10 mouse cellular contexts compared by ENCODE assay signal in the genomic region with DNA sequence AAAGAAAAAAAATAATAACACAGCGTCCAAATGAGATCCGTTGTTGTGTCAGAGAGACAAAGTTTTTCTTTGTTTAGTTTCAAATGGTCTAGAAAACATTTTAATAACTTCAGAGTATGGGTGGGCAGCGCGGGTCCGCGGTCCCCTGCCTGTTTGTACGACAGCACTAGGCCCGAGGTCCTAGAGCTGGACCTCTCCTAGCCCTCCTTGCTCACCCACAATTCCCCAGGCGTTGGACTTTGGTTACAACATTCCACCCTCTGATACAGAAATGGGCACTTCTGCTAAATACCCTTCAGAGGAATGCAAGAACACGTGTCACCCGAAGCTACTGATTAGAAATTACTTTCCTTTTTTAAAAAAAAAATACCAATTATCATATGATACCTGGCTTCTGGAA.
DNase-seq lines count a peak whose midpoint lies in the region; ATAC-seq and TF ChIP-seq lines count a peak whose summit lies in the region.
"Had no signal": no experiment of that assay in that cellular context is flagged by ENCODE, and none has a peak within 500 bp of the region (broad histone marks: within the 10 kb centered on the region; RNA-seq: fewer than 3 reads in every experiment).

No protein-coding gene starts in this region.

- ATAC-seq in forebrain, embryonic 11.5 days (replicated peaks; ENCODE audit: low FRiP score) = peak; percentile 37
- no peak for ATAC-seq in midbrain, postnatal 0 days (ENCODE audit: low FRiP score)
- ATAC-seq in liver, embryonic 12.5 days = no peak

- no peak for DNase-seq in forebrain, embryonic 11.5 days (ENCODE audit: low spot score)
- no peak for DNase-seq in forebrain, embryonic 10.5 days (ENCODE audit: extremely low spot score, low spot score)
- no peak for DNase-seq in midbrain, embryonic 10.5 days (ENCODE audit: low spot score)
- DNase-seq in midbrain, postnatal 0 days (ENCODE audit: low spot score) = no peak
- DNase-seq in kidney, postnatal 25 days = peak; percentile 36 to 55
- DNase-seq in gastrocnemius, adult 2 months = no peak
- no peak for DNase-seq in left cerebral cortex, postnatal 36 days (ENCODE audit: low spot score in 2 of 2)
- DNase-seq: gastrocnemius, postnatal 10 days; liver had no signal

- H3K4me2 ChIP-seq in forebrain, embryonic 11.5 days (ENCODE audit: low read depth, low read length, severe bottlenecking) = peak overlapping the region; percentile 13; the same call in 1 of the 2 replicates
- no peak overlapping the region for H3K4me2 ChIP-seq in midbrain, postnatal 0 days (ENCODE audit: low read depth, low read length, poor library complexity, severe bottlenecking)
- H3K4me2 ChIP-seq in liver, embryonic 12.5 days = no peak overlapping the region

- peaks cover 2% of the 10 kb centered on the region; the same call in 1 of the 2 replicates for H3K9me3 ChIP-seq in forebrain, embryonic 11.5 days (ENCODE audit: control insufficient read depth, low read length)
- no peaks in the 10 kb centered on the region; the same call in 1 of the 2 replicates for H3K9me3 ChIP-seq in forebrain, embryonic 10.5 days
- H3K9me3 ChIP-seq in midbrain, embryonic 10.5 days (replicated peaks) = no peaks in the 10 kb centered on the region
- H3K9me3 ChIP-seq in midbrain, postnatal 0 days (ENCODE audit: low read length) = no peaks in the 10 kb centered on the region
- no peaks in the 10 kb centered on the region for H3K9me3 ChIP-seq in liver, embryonic 12.5 days (replicated peaks)

- no peaks in the 10 kb centered on the region for H3K36me3 ChIP-seq in forebrain, embryonic 11.5 days (ENCODE audit: control insufficient read depth, insufficient read depth, low read length)
- peaks cover 11% of the 10 kb centered on the region for H3K36me3 ChIP-seq in forebrain, embryonic 10.5 days (replicated peaks)
- peaks cover 11% of the 10 kb centered on the region; the same call in 1 of the 2 replicates for H3K36me3 ChIP-seq in midbrain, embryonic 10.5 days
- H3K36me3 ChIP-seq in midbrain, postnatal 0 days (ENCODE audit: insufficient read depth, low read length) = no peaks in the 10 kb centered on the region
- no peaks in the 10 kb centered on the region for H3K36me3 ChIP-seq in liver, embryonic 12.5 days

- intact Hi-C loops in gastrocnemius, adult 2 months (cut with DNase I) = loop anchor here (5.0 kb wide), 1 partner anchor 104 kb away; no protein-coding TSS in a partner anchor
- intact Hi-C loops in left cerebral cortex, postnatal 36 days (cut with DNase I) = no loop called here

- no peak overlapping the region for H3K4me3 ChIP-seq in forebrain, embryonic 11.5 days (ENCODE audit: low read depth, low read length)
- H3K4me3 ChIP-seq in forebrain, embryonic 10.5 days = no peak overlapping the region
- peak overlapping the region; percentile 44 for H3K4me3 ChIP-seq in midbrain, embryonic 10.5 days
- H3K4me3 ChIP-seq in midbrain, postnatal 0 days (ENCODE audit: low read depth, low read length) = no peak overlapping the region
- H3K4me3 ChIP-seq in liver, embryonic 12.5 days = no peak overlapping the region
- H3K4me3 ChIP-seq in gastrocnemius, adult 2 months = no peak overlapping the region

- H3K4me1 ChIP-seq in forebrain, embryonic 11.5 days (replicated peaks; ENCODE audit: control insufficient read depth, insufficient read depth, low read length) = peaks cover 13% of the 10 kb centered on the region; the same call in 1 of the 2 replicates
- peaks cover 36% of the 10 kb centered on the region for H3K4me1 ChIP-seq in forebrain, embryonic 10.5 days
- peaks cover 52% of the 10 kb centered on the region for H3K4me1 ChIP-seq in midbrain, embryonic 10.5 days
- peaks cover 13% of the 10 kb centered on the region for H3K4me1 ChIP-seq in midbrain, postnatal 0 days (ENCODE audit: insufficient read depth, low read length)
- H3K4me1 ChIP-seq in liver, embryonic 12.5 days = no peaks in the 10 kb centered on the region

- H3K9ac ChIP-seq in forebrain, embryonic 11.5 days (ENCODE audit: low read length) = no peak overlapping the region
- H3K9ac ChIP-seq in midbrain, postnatal 0 days (replicated peaks; ENCODE audit: low read length, poor library complexity, severe bottlenecking) = no peak overlapping the region
- no peak overlapping the region for H3K9ac ChIP-seq in liver, embryonic 12.5 days

- no peak for TF ChIP-seq CTCF in midbrain, postnatal 0 days (IDR thresholded peaks at IDR 0.05)
- TF ChIP-seq CTCF in gastrocnemius, adult 2 months (IDR thresholded peaks at IDR 0.05) = no peak

- WGBS in forebrain, embryonic 11.5 days = 35% methylated on average over 11 of the region's 11 CpGs
- 57% methylated on average over 11 of the region's 11 CpGs for WGBS in forebrain, embryonic 10.5 days
- WGBS in midbrain, embryonic 10.5 days = 79% methylated on average over 11 of the region's 11 CpGs
- WGBS in midbrain, postnatal 0 days = 48% methylated on average over 11 of the region's 11 CpGs
- WGBS in liver, embryonic 12.5 days (ENCODE audit: insufficient replicate concordance) = 78% methylated on average over 11 of the region's 11 CpGs

- peaks cover 70% of the 10 kb centered on the region for H3K27me3 ChIP-seq in forebrain, embryonic 11.5 days (ENCODE audit: control insufficient read depth, insufficient read depth, low read length)
- peaks cover 99% of the 10 kb centered on the region for H3K27me3 ChIP-seq in forebrain, embryonic 10.5 days (ENCODE audit: poor library complexity, severe bottlenecking)
- peaks cover 65% of the 10 kb centered on the region for H3K27me3 ChIP-seq in midbrain, embryonic 10.5 days (ENCODE audit: low read depth, poor library complexity, severe bottlenecking)
- H3K27me3 ChIP-seq in midbrain, postnatal 0 days (ENCODE audit: insufficient read depth, low read length) = no peaks in the 10 kb centered on the region
- H3K27me3 ChIP-seq in liver, embryonic 12.5 days (replicated peaks) = no peaks in the 10 kb centered on the region

- H3K27ac ChIP-seq in forebrain, embryonic 11.5 days (ENCODE audit: low read depth, low read length) = no peak overlapping the region
- H3K27ac ChIP-seq in forebrain, embryonic 10.5 days = no peak overlapping the region
- no peak overlapping the region for H3K27ac ChIP-seq in midbrain, embryonic 10.5 days (replicated peaks)
- H3K27ac ChIP-seq in midbrain, postnatal 0 days (ENCODE audit: low read depth, low read length) = no peak overlapping the region
- no peak overlapping the region for H3K27ac ChIP-seq in liver, embryonic 12.5 days
- no peak overlapping the region for H3K27ac ChIP-seq in gastrocnemius, adult 2 months

Comparison
In these comparisons a context has a peak if more than half of its experiments do, and no peak if none do; other contexts are left out.
1. DNase-seq: peak in kidney, postnatal 25 days (2 of 2); none in forebrain, embryonic 11.5 days (single experiment), forebrain, embryonic 10.5 days (single experiment), midbrain, embryonic 10.5 days (single experiment), midbrain, postnatal 0 days (single experiment), gastrocnemius, adult 2 months (single experiment) and left cerebral cortex, postnatal 36 days (0 of 2).